Mouse (Mus musculus) embryonic facial prominence, embryonic 13.5 days (tissue): ENCODE data around the gene Arid3b. TPM values are rescaled to one million over a fixed set of nuclear protein-coding genes. Genes with fewer than 3 reads are reported as not detected.
"Not testable (repeated sequence)": the region's sequence is repeated elsewhere in the genome, so short reads cannot be mapped to it uniquely, and the experiment has no call there.

ENCODE experiments used
- ATAC-seq: fragments of 200-750 bp; cut with Nextera tagmentation; 2 replicates; pipeline ENCODE4 v1.8.0; 2017; ENCODE audit warnings: low read depth; ENCODE audit not compliant: insufficient number of reproducible peaks, insufficient read depth, low FRiP score, low TSS enrichment
- H3K27ac ChIP-seq: fragments of 300-500 bp; sonication (generic); 2 replicates; pipeline ENCODE4 v1.5.1; 2015; ENCODE audit warnings: moderate library complexity, mild to moderate bottlenecking, inconsistent platforms
- H3K27me3 ChIP-seq: fragments of 300-500 bp; sonication (generic); 2 replicates; pipeline ENCODE4 v1.6.1; 2015; ENCODE audit warnings: mild to moderate bottlenecking, inconsistent platforms
- H3K36me3 ChIP-seq: fragments of 300-500 bp; sonication (generic); 2 replicates; pipeline ENCODE4 v1.6.1; 2015; ENCODE audit warnings: mild to moderate bottlenecking, inconsistent platforms
- H3K4me1 ChIP-seq: fragments of 300-500 bp; sonication (generic); 2 replicates; pipeline ENCODE4 v1.6.1; 2015; ENCODE audit warnings: inconsistent platforms
- H3K4me2 ChIP-seq: fragments of 300-500 bp; sonication (generic); 2 replicates; pipeline ENCODE4 v1.6.1; 2015; ENCODE audit warnings: moderate library complexity, mild to moderate bottlenecking, inconsistent platforms
- H3K4me3 ChIP-seq: fragments of 300-500 bp; sonication (generic); 2 replicates; pipeline ENCODE4 v1.5.1; 2015; ENCODE audit warnings: mild to moderate bottlenecking, inconsistent platforms
- H3K9ac ChIP-seq: fragments of 300-500 bp; sonication (generic); 2 replicates; pipeline ENCODE4 v1.6.1; 2015; ENCODE audit warnings: mild to moderate bottlenecking, inconsistent platforms
- H3K9me3 ChIP-seq: fragments of 300-500 bp; sonication (generic); 2 replicates; pipeline ENCODE4 v1.6.1; 2016; ENCODE audit warnings: inconsistent platforms
- WGBS: fragments of 180-500 bp; shearing (Covaris S2); methylation state at CpG from one replicate; pipeline ENCODE4 v1.1.7; 2015; ENCODE audit warnings: mixed read lengths; 5-methylcytosine and 5-hydroxymethylcytosine counted together
- polyA plus RNA-seq: library from polyadenylated mRNA; unstranded; fragments of >200 nt; fragmentation: Nextera tagmentation; extraction: Ambion mirVana; gene quantifications from 2 replicates; pipeline ENCODE4 v1.2.1, GENCODE M21; 2015

Arid3b gene
- 6.7 and 6.8 TPM in 2 replicates for polyA plus RNA-seq

DNA sequence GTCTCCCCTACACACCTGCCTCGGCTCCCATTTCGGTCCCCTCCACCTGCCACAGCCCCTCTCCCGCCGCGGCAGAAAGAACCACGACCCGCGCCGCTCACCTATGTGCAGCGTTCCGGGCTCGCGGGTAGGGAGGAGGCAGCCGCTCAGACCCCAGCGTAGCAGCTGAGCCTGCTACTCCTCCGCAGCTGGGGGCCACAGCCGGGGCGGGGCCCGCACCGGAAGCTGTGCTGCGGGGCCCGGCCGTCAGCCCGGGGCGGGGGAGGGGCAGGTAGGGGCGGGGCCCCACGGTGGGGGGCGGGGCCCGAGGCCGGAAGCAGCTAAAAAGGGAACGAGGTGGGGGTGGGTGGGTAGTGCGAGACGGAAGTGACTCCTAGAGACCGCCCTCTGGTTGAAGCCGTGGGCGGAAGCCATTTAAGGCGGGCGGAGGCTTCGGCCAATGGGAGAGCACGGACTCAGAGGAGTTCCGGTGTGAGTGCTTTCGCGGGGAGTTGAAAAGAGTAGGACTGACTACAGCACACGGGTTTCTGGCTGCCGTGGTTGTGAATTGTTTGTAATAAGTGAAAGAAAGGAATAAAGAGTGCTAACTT lies at the start of gene Arid3b:
Arid3b (minus strand) TSS at position 213 of the 590 bp plus-strand sequence.
- H3K27ac ChIP-seq, result peak within 1 kb of the TSS; percentile 66; the same call in 1 of the 2 replicates
- H3K36me3 ChIP-seq, result no peaks in the 10 kb centered on the region
- H3K27me3 ChIP-seq, result peaks cover 7% of the 10 kb centered on the region
- peaks cover 35% of the 10 kb centered on the region for H3K4me1 ChIP-seq
- peak within 1 kb of the TSS; percentile 88 for H3K4me2 ChIP-seq
- peak within 1 kb of the TSS; percentile 74 for H3K9ac ChIP-seq
- ATAC-seq, result peak; percentile 99
- no peaks in the 10 kb centered on the region for H3K9me3 ChIP-seq
- H3K4me3 ChIP-seq, result peak within 1 kb of the TSS; percentile 78
- under 1% methylated on average over 44 of the region's 45 CpGs for WGBS

GRCm38 (mm10) chr9:57883413-57883812 lies 46.8 kb upstream of the Arid3b start:
- no peak overlapping the region for H3K9ac ChIP-seq
- H3K4me3 ChIP-seq, result no peak overlapping the region
- H3K27ac ChIP-seq, result no peak overlapping the region
- H3K4me2 ChIP-seq, result no peak overlapping the region
- WGBS, result 47% methylated on average over 1 of the region's 1 CpGs
- no peak for ATAC-seq
- no peaks in the 10 kb centered on the region for H3K36me3 ChIP-seq
- no peaks in the 10 kb centered on the region for H3K4me1 ChIP-seq
- H3K9me3 ChIP-seq, result no peaks in the 10 kb centered on the region
- H3K27me3 ChIP-seq, result no peaks in the 10 kb centered on the region

DNA sequence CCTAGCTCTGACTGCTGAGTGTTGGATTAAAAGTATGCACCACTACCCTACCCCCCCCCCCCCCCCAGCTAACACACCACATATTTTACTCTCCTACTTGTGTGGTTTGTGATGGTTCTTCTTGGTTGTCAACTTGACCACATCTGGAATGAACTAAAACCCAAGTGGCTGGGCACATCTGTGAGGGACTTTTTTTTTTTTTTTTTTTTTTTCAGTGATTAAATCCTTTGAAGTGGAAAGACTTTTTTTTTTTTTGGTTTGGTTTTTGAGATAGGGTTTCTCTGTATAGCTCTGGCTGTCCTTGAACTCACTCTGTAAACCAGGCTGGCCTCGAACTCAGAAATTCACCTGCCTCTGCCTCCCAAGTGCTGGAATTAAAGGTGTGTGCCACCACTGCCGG lies 45.2 kb upstream of the Arid3b start:
- H3K9me3 ChIP-seq, H3K4me3 ChIP-seq, H3K9ac ChIP-seq, ATAC-seq, H3K4me1 ChIP-seq, H3K27ac ChIP-seq, H3K36me3 ChIP-seq, H3K27me3 ChIP-seq, H3K4me2 ChIP-seq: not testable (repeated sequence)
- WGBS, result 73% methylated on average over 2 of the region's 2 CpGs

DNA sequence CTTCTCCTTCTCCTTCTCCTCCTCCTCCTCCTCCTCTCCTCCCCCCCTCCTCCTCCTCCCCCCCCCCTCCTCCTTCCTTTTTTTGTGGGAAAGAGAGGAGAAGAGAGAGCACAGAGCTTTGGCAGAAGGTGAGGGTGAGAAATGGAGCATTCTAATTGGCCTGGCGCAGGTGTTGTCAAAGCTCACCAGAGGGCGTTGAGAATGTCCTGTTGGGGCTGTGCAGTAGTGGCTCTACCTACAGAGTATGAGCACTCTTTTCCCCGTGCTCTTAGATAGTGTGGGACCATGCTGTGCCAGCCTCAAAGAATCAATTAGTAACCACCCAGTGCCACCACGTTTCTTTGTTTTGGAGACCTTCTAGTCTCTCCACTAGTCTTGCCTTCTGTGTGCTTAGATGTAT lies 43.7 kb upstream of the Arid3b start:
- H3K4me2 ChIP-seq, result no peak overlapping the region
- H3K36me3 ChIP-seq, result no peaks in the 10 kb centered on the region
- H3K4me1 ChIP-seq, result no peaks in the 10 kb centered on the region
- no peak overlapping the region for H3K27ac ChIP-seq
- no peak overlapping the region for H3K9ac ChIP-seq
- no peaks in the 10 kb centered on the region for H3K27me3 ChIP-seq
- H3K4me3 ChIP-seq, result no peak overlapping the region
- ATAC-seq, result no peak
- WGBS, result 19% methylated on average over 4 of the region's 4 CpGs
- H3K9me3 ChIP-seq, result no peaks in the 10 kb centered on the region

- 51% methylated on average over 3 of the region's 3 CpGs for WGBS
- Histone ChIP-seq H3K27me3 (no peaks in the 10 kb centered on the region), H3K4me2 (no peak overlapping the region), H3K9ac (no peak overlapping the region), H3K36me3 (no peaks in the 10 kb centered on the region), H3K9me3 (no peaks in the 10 kb centered on the region), H3K27ac (no peak overlapping the region), H3K4me1 (no peaks in the 10 kb centered on the region), H3K4me3 (no peak overlapping the region)
- ATAC-seq, result no peak
Observed at GRCm38 (mm10) chr9:57879213-57879612, 42.6 kb upstream of the Arid3b start.

- no peak overlapping the region for H3K4me3 ChIP-seq
- no peak for ATAC-seq
- 71% methylated on average over 3 of the region's 3 CpGs for whole genome bisulfite sequencing
Observed at GRCm38 (mm10) chr9:57874994-57875393, 38.4 kb upstream of the Arid3b start.

GRCm38 (mm10) chr9:57874134-57874533 lies 37.5 kb upstream of the Arid3b start:
- no peaks in the 10 kb centered on the region for H3K36me3 ChIP-seq
- H3K27ac ChIP-seq, result no peak overlapping the region
- H3K9ac ChIP-seq, result no peak overlapping the region
- no peak for ATAC-seq
- no peaks in the 10 kb centered on the region for H3K27me3 ChIP-seq
- WGBS, result 72% methylated on average over 5 of the region's 5 CpGs
- H3K4me2 ChIP-seq, result no peak overlapping the region
- H3K4me3 ChIP-seq, result no peak overlapping the region
- H3K4me1 ChIP-seq, result no peaks in the 10 kb centered on the region
- H3K9me3 ChIP-seq, result no peaks in the 10 kb centered on the region

More at GRCm38 (mm10) chr9:57874994-57875393, 38.4 kb upstream of the Arid3b start:
- no peak overlapping the region for H3K9ac ChIP-seq
- H3K27ac ChIP-seq, result no peak overlapping the region
- no peaks in the 10 kb centered on the region for H3K4me1 ChIP-seq
- H3K9me3 ChIP-seq, result no peaks in the 10 kb centered on the region
- H3K36me3 ChIP-seq, result no peaks in the 10 kb centered on the region
- H3K4me2 ChIP-seq, result no peak overlapping the region
- no peaks in the 10 kb centered on the region for H3K27me3 ChIP-seq

DNA sequence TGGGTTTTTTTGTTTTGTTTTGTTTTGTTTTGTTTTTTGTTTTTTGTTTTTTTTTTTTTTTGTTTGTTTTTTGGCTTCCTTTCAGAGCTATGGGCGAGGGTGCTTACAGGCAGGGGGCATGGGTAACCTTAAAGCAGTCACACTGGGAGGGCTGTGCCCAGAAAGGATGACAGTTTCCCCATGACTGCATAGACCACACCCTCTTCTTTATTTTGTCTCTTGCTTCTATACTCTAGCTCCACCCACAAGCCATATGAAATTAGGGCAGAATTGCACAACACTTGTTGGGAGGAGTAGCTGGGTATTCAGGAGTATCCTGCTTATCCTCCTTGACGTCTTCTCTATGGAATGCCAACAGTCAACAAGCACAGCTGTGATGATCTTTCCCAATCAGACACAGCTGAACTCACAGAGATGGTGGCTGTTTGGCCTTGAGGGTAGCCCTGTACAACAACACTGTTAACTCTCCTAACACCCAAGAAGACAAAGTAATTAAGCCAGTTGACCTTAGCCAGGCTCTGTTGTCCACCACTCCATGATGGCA lies 33.8 kb upstream of the Arid3b start:
- 35% methylated on average over 2 of the region's 2 CpGs for WGBS
- Histone ChIP-seq H3K27ac (no peak overlapping the region), H3K4me1 (no peaks in the 10 kb centered on the region), H3K9ac (no peak overlapping the region), H3K9me3 (no peaks in the 10 kb centered on the region), H3K4me3 (no peak overlapping the region), H3K36me3 (no peaks in the 10 kb centered on the region), H3K27me3 (no peaks in the 10 kb centered on the region), H3K4me2 (no peak overlapping the region)
- ATAC-seq, result no peak

DNA sequence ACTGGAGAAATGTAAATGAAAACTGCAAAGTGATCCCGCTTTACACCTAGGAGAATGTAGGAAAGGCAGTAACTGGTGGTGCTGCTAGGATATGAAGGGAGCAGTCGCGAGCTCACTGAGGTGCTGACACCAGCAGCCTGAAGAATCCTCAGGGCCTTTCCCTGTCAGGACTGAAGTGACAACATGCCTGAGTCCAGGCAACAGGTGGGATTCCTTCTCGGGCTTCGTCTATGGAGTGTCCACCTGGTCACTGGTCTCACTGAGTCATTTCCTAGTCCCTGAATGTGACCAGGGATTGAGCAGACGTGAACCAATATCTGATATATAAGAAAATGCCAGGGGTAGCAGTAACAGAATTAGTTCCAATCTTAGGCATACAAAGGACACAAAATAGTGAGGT lies 32.2 kb upstream of the Arid3b start:
- no peak overlapping the region for H3K9ac ChIP-seq
- no peak for ATAC-seq
- no peaks in the 10 kb centered on the region for H3K36me3 ChIP-seq
- no peaks in the 10 kb centered on the region for H3K27me3 ChIP-seq
- no peaks in the 10 kb centered on the region for H3K9me3 ChIP-seq
- 76% methylated on average over 6 of the region's 6 CpGs for WGBS
- H3K4me2 ChIP-seq, result no peak overlapping the region
- H3K4me1 ChIP-seq, result no peaks in the 10 kb centered on the region
- H3K4me3 ChIP-seq, result no peak overlapping the region
- no peak overlapping the region for H3K27ac ChIP-seq

DNA sequence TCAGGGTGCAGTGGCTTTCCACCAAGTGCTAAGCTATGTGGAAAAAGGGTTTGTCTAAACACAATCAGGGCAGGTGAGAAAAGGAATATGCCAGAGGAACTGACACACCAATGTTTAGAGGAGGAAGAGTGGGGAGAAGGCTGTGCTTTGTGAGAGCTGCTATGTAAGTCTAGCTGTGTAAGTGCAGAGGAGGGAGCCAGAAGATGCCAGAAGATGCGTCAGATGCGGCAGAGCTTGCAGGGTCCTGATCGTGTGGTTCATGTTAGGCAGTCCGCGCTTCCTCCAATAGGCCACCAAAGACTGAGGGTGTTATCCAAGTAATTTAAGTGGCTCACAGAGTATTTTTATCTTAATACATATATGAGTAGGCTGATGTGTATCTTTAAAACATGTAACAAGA lies 31.3 kb upstream of the Arid3b start:
- ATAC-seq, result no peak
- Histone ChIP-seq H3K27me3 (no peaks in the 10 kb centered on the region), H3K9ac (no peak overlapping the region), H3K36me3 (no peaks in the 10 kb centered on the region), H3K4me2 (no peak overlapping the region), H3K4me3 (no peak overlapping the region), H3K9me3 (no peaks in the 10 kb centered on the region), H3K27ac (no peak overlapping the region), H3K4me1 (no peaks in the 10 kb centered on the region)
- WGBS, result 81% methylated on average over 5 of the region's 5 CpGs

DNA sequence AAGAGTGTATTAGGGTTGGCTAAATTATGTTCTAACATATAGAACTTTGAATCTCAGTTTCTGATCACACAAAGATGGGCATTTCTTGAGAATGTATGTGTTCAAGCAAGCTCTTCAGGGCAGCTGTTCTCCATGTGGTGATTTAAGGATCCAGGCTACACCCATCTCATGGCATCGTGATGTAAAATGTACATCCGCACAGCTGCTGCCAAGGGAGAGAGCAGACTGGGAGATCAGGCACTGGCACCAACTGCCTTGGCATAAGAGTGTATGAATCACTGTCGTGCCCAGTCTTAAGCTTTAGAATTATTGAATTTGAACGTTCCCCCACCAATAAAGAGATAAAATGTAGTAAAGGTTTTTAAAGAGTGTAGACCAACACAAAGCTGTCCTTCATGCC lies 30.6 kb upstream of the Arid3b start:
- H3K27me3 ChIP-seq, result 0 out of 2 replicates have a peak, but pooled peaks cover under 1% of the 10 kb centered on the region
- no peaks in the 10 kb centered on the region for H3K9me3 ChIP-seq
- H3K4me3 ChIP-seq, result no peak overlapping the region
- no peak overlapping the region for H3K4me2 ChIP-seq
- no peaks in the 10 kb centered on the region; the same call in 1 of the 2 replicates for H3K4me1 ChIP-seq
- 87% methylated on average over 4 of the region's 4 CpGs for WGBS
- no peak overlapping the region for H3K27ac ChIP-seq
- no peaks in the 10 kb centered on the region for H3K36me3 ChIP-seq
- ATAC-seq, result no peak
- H3K9ac ChIP-seq, result no peak overlapping the region

- Histone ChIP-seq H3K4me1 (no peaks in the 10 kb centered on the region; the same call in 1 of the 2 replicates), H3K4me2 (no peak overlapping the region), H3K4me3 (no peak overlapping the region), H3K9me3 (no peaks in the 10 kb centered on the region), H3K27ac (no peak overlapping the region), H3K36me3 (no peaks in the 10 kb centered on the region), H3K27me3 (0 out of 2 replicates have a peak, but pooled peaks cover 4% of the 10 kb centered on the region), H3K9ac (no peak overlapping the region)
- 76% methylated on average over 7 of the region's 7 CpGs for WGBS
- no peak for ATAC-seq
Observed at GRCm38 (mm10) chr9:57866530-57866929, 29.9 kb upstream of the Arid3b start.
